Mouse (Mus musculus): ENCODE measurements around the gene Lpp.

The Lpp gene

DNA sequence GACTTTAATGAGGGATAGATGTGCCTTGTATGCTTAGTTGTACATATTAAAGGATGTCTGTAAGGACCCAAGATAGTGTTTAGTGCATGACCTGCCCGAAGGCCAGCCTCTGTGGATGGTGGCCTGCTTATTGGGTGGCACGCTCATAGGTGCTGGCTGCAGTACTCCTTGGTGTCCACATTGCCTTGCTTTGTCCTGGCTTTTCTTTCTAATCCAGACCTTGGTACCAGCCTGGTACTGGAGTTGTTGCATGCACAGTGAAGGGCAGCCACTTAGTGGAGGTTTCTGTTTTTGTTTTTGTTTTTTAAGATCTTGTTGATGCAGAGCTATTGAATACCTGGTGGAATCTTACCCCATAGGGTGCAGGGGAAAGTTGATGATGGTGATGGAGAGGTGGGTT is 112.9 kb downstream of the Lpp start:
- DNase-seq, result no peak

DNA sequence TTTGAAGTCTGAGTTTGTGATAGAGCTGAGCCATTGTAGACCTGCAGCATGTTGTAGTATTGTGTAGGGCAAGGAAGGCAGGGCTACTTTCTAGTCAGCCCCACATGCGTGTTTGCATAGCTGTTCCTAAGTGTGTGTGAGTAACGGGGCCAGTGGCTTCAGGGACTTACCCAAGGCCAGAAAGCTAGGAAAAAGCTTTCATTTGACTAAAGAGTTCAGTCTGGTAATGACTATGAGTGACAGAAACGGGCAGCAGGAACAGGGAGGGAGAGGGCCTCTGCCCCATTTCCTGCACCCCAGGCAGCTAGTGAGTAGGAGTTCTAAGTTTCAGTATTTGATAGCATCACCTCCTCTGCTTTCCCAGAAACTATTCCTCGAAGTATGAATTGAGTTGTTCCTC is 113.4 kb downstream of the Lpp start:
- no peak for DNase-seq

- DNase-seq, result no peak
Observed at GRCm38 (mm10) chr16:24507927-24508540, 114.7 kb downstream of the Lpp start.

DNA sequence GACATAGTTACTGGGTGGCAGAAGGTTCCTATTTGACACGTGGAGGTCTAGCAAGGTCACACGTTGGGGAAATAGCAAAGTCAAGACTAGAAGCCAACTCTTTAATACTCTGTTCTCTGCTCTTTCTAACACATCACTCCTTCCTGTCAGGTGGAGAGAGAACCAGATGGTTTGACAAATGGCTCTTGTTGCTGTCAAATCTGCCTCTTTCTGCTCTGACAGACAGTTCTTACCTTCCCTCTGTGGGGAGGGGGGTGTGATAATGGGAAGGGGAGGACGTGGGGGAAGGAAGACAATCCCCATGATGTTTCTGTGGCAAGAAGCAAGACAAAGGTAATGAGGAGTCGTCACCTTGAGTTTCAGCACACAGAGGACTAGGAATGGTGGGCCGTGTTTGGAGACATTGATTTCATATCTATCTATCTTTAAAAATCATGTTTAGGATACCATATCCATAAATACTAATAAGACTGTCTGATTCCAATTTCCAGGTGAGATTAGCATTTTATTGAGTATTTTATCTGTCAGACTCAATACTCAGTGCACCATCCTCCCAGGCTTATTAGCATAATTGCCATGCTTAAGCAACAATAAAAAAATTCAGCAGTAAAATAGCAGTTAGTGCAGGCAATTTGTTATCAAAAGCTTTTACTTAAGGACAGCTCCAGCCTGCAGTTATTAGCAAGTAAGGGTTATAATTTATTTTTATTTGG is 115.9 kb downstream of the Lpp start:
- no peak for DNase-seq

- no peak for DNase-seq
Observed at GRCm38 (mm10) chr16:24509813-24510166, 116.5 kb downstream of the Lpp start.

DNA sequence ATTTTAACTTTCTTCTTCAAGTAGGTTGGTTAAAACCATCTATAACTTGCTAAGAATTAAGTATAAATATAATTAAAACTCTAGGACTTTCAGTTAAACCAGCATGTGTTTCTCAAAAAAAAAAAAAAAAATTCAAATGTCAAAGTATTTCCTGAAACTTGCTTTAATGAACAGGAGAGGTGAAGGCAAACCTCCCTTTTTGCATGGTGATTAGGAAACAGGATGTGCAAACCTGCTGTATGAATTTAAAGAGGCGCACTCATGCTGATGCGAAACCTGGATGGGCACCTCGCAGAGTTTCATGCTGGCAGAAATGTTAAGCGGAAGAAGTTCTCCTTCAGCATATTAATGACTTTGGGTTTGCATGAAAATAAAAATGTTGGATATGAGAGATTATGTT is 119.9 kb downstream of the Lpp start:
- DNase-seq, result no peak

GRCm38 (mm10) chr16:24514802-24515727 is 121.8 kb downstream of the Lpp start:
- DNase-seq, result no peak

DNA sequence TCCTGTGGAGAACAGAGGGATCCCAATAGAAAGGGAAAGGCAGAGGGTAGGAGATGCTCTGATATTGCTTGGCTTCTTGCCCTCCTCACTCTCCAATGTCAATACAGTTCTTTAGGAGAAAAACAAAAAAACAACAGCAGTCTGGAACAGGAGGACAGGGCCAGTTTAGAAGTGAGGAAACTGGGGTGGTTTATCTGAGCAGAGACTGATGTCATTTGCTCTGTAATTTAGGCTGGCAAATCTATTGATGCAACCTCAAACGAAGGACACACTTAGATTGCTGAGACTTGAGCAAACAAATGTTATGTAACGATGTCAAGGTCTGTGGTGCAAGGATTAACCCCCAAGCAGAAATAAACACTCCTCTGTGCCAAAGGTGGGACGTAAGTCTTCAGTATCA is 123.7 kb downstream of the Lpp start:
- DNase-seq, result no peak

DNA sequence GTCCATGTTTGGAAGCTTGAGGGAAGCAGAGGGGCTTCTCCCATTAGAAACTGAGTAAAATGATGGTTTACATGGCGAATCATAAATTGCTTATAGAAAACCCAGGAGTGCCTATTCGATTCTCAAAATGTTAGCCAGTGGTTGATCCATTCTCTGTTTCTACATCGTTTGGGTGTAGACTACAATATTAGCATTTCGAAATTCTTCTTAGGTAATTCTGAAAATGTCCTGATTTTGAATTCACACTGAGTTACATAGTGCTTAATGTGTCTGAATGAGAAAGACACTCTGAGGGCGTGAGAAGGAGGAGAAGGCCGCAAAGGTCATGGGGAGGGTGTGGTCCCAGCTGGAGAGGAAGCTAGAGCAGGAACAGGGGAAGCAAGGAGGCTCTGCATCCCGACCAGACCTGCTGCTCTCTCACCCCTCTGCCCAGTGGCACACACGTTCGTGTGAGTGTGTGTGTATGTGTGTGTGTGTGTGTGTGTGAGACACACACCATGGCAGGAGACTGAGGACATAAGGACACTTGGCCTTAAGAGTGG is 124.3 kb downstream of the Lpp start:
- DNase-seq, result no peak

DNA sequence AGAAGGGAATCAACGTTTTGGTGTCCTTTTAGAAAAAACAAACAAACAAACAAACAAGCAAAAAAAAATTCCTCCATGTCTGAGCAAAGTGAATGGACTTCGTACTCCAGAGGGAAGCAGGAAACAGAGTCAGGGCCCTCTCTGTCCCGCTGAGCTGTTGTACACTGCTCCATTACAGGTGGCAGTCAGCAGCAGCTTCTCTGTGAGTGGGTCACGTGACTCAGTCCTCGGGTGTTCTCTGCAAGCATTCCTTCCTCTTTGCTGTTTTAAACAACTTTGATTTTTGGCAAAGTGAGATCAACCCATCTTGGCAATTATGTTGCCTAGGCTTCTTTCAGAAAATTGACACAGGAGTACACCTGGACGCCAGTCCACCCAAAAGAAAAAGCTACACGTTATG is 125.5 kb downstream of the Lpp start:
- no peak for DNase-seq

GRCm38 (mm10) chr16:24527219-24527618 is 133.9 kb downstream of the Lpp start:
- DNase-seq, result no peak

GRCm38 (mm10) chr16:24531681-24532080 is 138.4 kb downstream of the Lpp start:
- DNase-seq, result no peak

GRCm38 (mm10) chr16:24535221-24535620 is 141.9 kb downstream of the Lpp start:
- DNase-seq, result peak; percentile 23

GRCm38 (mm10) chr16:24536261-24536660 is 143.0 kb downstream of the Lpp start:
- peak; percentile 83 for DNase-seq

DNA sequence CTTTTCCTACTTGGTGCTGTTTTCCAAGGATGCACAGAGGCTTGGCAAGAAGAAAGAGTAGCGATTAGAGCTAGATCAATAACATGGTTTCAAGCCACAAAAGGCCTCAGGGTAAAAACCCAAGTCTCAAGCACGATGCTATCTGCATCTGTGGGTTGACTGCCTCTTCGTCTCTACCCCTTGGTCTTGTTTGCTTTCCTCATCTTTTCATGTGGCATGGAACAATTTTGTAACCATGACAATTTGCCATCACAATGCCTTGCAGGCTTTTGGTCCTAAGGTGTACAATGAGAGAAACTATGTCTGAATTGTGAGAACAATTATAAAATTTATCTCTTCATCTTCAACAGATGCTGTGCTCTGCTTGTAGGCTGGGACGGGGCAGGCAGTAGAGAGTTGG is 145.7 kb downstream of the Lpp start:
- no peak for DNase-seq

- DNase-seq, result peak; percentile 75
Observed at GRCm38 (mm10) chr16:24542864-24543263, 149.6 kb downstream of the Lpp start.

- no peak for DNase-seq
Observed at GRCm38 (mm10) chr16:24545366-24545765, 152.1 kb downstream of the Lpp start.

DNA sequence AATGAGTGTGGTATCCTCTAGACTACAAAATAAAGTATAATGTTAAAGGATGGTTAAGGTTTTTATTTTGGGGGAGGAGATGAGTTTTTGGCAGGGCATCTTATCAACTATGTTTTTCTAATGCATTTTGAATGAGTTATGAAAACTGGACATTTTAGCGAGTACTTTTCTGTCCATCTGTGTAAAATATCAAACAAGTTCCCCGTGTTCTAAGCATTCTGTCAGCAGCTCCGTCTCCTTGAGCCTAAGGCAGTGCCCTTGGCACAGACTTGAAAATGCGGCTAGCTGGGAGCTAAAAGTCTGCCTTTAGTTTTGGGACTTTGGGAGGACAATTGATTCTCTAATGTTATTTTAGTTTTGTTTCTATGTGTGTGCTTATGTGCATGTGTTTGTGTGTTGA is 165.2 kb downstream of the Lpp start:
- no peak for DNase-seq

- DNase-seq, result no peak
Observed at GRCm38 (mm10) chr16:24559811-24560210, 166.5 kb downstream of the Lpp start.

DNA sequence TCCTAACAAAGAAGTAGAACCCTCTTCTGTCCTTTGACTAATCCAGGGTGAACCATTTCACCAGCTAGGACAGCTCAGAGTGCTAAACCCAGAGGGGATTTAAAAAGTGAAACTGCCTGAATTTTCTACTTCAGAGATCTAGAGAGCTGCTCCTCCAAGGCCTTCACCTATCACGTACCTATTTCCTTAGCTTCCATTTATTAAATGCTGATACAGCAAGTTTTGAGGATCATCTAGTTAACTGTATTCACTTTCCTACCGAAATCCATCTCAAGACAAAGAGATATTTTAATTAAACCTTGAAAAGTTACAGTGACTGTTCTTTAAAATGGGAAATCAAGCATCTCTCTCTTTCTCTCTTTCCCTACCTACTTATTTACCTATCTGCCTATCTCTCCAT is 167.7 kb downstream of the Lpp start:
- DNase-seq, result no peak

- DNase-seq, result no peak
Observed at GRCm38 (mm10) chr16:24561602-24562001, 168.3 kb downstream of the Lpp start.

- no peak for DNase-seq
Observed at GRCm38 (mm10) chr16:24565311-24565710, 172.0 kb downstream of the Lpp start.

DNA sequence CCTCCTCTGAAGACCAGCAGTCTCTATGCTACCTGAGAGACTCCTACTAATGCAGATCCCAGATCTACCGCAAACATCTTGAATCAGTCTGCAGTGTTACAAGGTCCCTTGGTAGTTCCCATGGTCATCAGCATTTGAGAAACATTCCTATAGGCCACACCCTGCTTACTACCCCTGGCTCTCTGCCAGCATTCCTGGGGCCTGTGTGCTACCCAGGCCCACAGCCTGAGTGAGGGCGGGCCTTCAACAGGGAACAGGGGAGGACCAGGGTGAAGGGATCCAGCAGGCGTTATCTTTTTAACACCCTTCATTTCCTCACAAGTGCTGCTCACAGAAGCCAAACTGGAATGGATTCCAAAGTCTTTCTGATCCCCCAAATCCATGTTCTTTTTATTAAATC is 173.0 kb downstream of the Lpp start:
- no peak for DNase-seq

GRCm38 (mm10) chr16:24567562-24567961 is 174.3 kb downstream of the Lpp start:
- DNase-seq, result no peak

Measured in layer of hippocampus, adult 9-11 months (tissue).